Mouse (Mus musculus): ENCODE results near the gene Gdf1.

The Gdf1 gene

GRCm38 (mm10) chr8:70330741-70331364, 1.2 kb downstream of the Gdf1 start:
- DNase-seq, result peak; percentile 57 to 71

GRCm38 (mm10) chr8:70331526-70331925, 1.9 kb downstream of the Gdf1 start:
- DNase-seq, result peak in 1 of 2 experiments; percentile 57

- peak; percentile 90 for DNase-seq
Observed at GRCm38 (mm10) chr8:70332070-70332877, 2.7 kb downstream of the Gdf1 start.

GRCm38 (mm10) chr8:70332878-70333202, 3.2 kb downstream of the Gdf1 start:
- no peak for DNase-seq

GRCm38 (mm10) chr8:70338931-70339330, 9.3 kb downstream of the Gdf1 start:
- DNase-seq, result no peak

GRCm38 (mm10) chr8:70340659-70341058, 11.0 kb downstream of the Gdf1 start:
- DNase-seq, result no peak

GRCm38 (mm10) chr8:70342007-70342406, 12.4 kb downstream of the Gdf1 start:
- peak in 1 of 2 experiments; percentile 57 for DNase-seq

- DNase-seq, result no peak
Observed at GRCm38 (mm10) chr8:70343076-70343475, 13.5 kb downstream of the Gdf1 start.

- DNase-seq, result peak; percentile 77 to 82
Observed at GRCm38 (mm10) chr8:70343696-70344095, 14.1 kb downstream of the Gdf1 start.

GRCm38 (mm10) chr8:70344279-70344678, 14.7 kb downstream of the Gdf1 start:
- no peak for DNase-seq

- no peak for DNase-seq
Observed at GRCm38 (mm10) chr8:70347443-70347842, 17.8 kb downstream of the Gdf1 start.

- DNase-seq, result no peak
Observed at GRCm38 (mm10) chr8:70347860-70348420, 18.3 kb downstream of the Gdf1 start.

GRCm38 (mm10) chr8:70351035-70351999, 21.7 kb downstream of the Gdf1 start:
- DNase-seq, result peak in 1 of 2 experiments; percentile 50

- DNase-seq, result no peak
Observed at GRCm38 (mm10) chr8:70352000-70352384, 22.4 kb downstream of the Gdf1 start.

- no peak for DNase-seq
Observed at GRCm38 (mm10) chr8:70352657-70353151, 23.1 kb downstream of the Gdf1 start.

GRCm38 (mm10) chr8:70353194-70353817, 23.7 kb downstream of the Gdf1 start, which contains the start of gene Upf1:
Gene Upf1, minus strand, starts transcription at chr8:70353278.
- DNase-seq, result peak; percentile 100

GRCm38 (mm10) chr8:70354004-70354403, 24.4 kb downstream of the Gdf1 start:
- DNase-seq, result no peak

- DNase-seq, result no peak
Observed at GRCm38 (mm10) chr8:70356111-70356510, 26.5 kb downstream of the Gdf1 start.

- peak; percentile 37 to 60 for DNase-seq
Observed at GRCm38 (mm10) chr8:70359411-70359810, 29.8 kb downstream of the Gdf1 start.

GRCm38 (mm10) chr8:70360769-70361168, 31.2 kb downstream of the Gdf1 start:
- peak; percentile 42 to 62 for DNase-seq

GRCm38 (mm10) chr8:70361484-70362032, 31.9 kb downstream of the Gdf1 start:
- no peak for DNase-seq

- no peak for DNase-seq
Observed at GRCm38 (mm10) chr8:70364066-70364465, 34.4 kb downstream of the Gdf1 start.
